ENCODE assay signal across 16 mouse cellular contexts in genomic region chr19:55062501-55062900, GRCm38 (mm10).
DNase-seq lines count a peak whose midpoint lies in the region; ATAC-seq and TF ChIP-seq lines count a peak whose summit lies in the region.
"Had no signal": no experiment of that assay in that cellular context is flagged by ENCODE, and none has a peak within 500 bp of the region (broad histone marks: within the 10 kb centered on the region; RNA-seq: fewer than 3 reads in every experiment).

No protein-coding gene starts in this region.

- H3K36me3 ChIP-seq in hindbrain, embryonic 13.5 days: peaks cover 15% of the 10 kb centered on the region
- H3K36me3 ChIP-seq in hindbrain, embryonic 14.5 days (replicated peaks; ENCODE audit: control insufficient read depth, insufficient read depth): 0 out of 2 replicates have a peak, but pooled peaks cover 7% of the 10 kb centered on the region
- peaks cover 18% of the 10 kb centered on the region for H3K36me3 ChIP-seq in lung, embryonic 14.5 days (ENCODE audit: insufficient read depth)
- no peaks in the 10 kb centered on the region for H3K36me3 ChIP-seq in MEL (ENCODE audit: control insufficient read depth in 1 of 2, insufficient read depth in 2 of 2, low read length in 2 of 2)
- H3K36me3 ChIP-seq in midbrain, embryonic 16.5 days (ENCODE audit: control insufficient read depth, insufficient read depth, low read length): peaks cover under 1% of the 10 kb centered on the region; the same call in 1 of the 2 replicates

- ATAC-seq in hindbrain, embryonic 13.5 days (ENCODE audit: low FRiP score): 0 out of 2 replicates have a peak, but pooled peaks have one; percentile 9
- ATAC-seq in hindbrain, embryonic 14.5 days (ENCODE audit: low FRiP score): no peak
- ATAC-seq in lung, embryonic 14.5 days (ENCODE audit: insufficient read depth): no peak
- no peak for ATAC-seq in midbrain, embryonic 16.5 days
- no peak for ATAC-seq in cerebellum, adult (ENCODE audit: insufficient number of reproducible peaks, low FRiP score, low TSS enrichment)

- no peak for TF ChIP-seq RAD21 in MEL (IDR thresholded peaks at IDR 0.05; ENCODE audit: low read depth, low read length)

- no peak for DNase-seq in hindbrain, embryonic 14.5 days (ENCODE audit: low spot score)
- peak; percentile 29 for DNase-seq in lung, embryonic 14.5 days
- no peak for DNase-seq in lung, postnatal 36 days
- DNase-seq in MEL (ENCODE audit: low read depth, low spot score): peak; percentile 70
- DNase-seq: gastrocnemius, postnatal 14 days; heart, adult 11 months; right cerebral cortex, postnatal 14 days had no signal

- no peak overlapping the region for H3K9ac ChIP-seq in hindbrain, embryonic 13.5 days
- H3K9ac ChIP-seq in hindbrain, embryonic 14.5 days: no peak overlapping the region
- H3K9ac ChIP-seq in lung, embryonic 14.5 days: no peak overlapping the region
- peak overlapping the region; percentile 36 for H3K9ac ChIP-seq in MEL (ENCODE audit: control insufficient read depth, low read depth, low read length, poor library complexity, severe bottlenecking)
- no peak overlapping the region for H3K9ac ChIP-seq in midbrain, embryonic 16.5 days (ENCODE audit: low read depth, low read length)
- H3K9ac ChIP-seq: heart, embryonic 12.5 days; liver, embryonic 15.5 days; neural tube, embryonic 12.5 days had no signal

- TF ChIP-seq POLR2A in MEL (IDR thresholded peaks at IDR 0.05; ENCODE audit: control insufficient read depth in 1 of 2, insufficient read depth in 1 of 2, low read depth in 1 of 2, low read length in 2 of 2, poor library complexity in 1 of 2): no peak

- TF ChIP-seq CTCF in lung, embryonic 14.5 days (IDR thresholded peaks at IDR 0.05; ENCODE audit: low read depth): no peak
- TF ChIP-seq CTCF in MEL (IDR thresholded peaks at IDR 0.05 in 2 of 3, conservative IDR thresholded peaks at IDR 0.05 in 1 of 3; ENCODE audit: control insufficient read depth in 1 of 3, insufficient read depth in 1 of 3, low read depth in 2 of 3, low read length in 3 of 3, poor library complexity in 1 of 3, severe bottlenecking in 1 of 3): no peak

- H3K27me3 ChIP-seq in hindbrain, embryonic 13.5 days: 0 out of 2 replicates have a peak, but pooled peaks cover 5% of the 10 kb centered on the region
- H3K27me3 ChIP-seq in hindbrain, embryonic 14.5 days (ENCODE audit: control insufficient read depth, insufficient read depth, low read length): no peaks in the 10 kb centered on the region
- no peaks in the 10 kb centered on the region for H3K27me3 ChIP-seq in lung, embryonic 14.5 days (ENCODE audit: insufficient read depth, low read length)
- no peaks in the 10 kb centered on the region for H3K27me3 ChIP-seq in MEL (ENCODE audit: control insufficient read depth in 1 of 2, insufficient read depth in 2 of 2, low read length in 2 of 2)
- no peaks in the 10 kb centered on the region for H3K27me3 ChIP-seq in midbrain, embryonic 16.5 days (ENCODE audit: control insufficient read depth, insufficient read depth, low read depth, low read length)
- H3K27me3 ChIP-seq: heart, embryonic 12.5 days; liver, embryonic 15.5 days; neural tube, embryonic 12.5 days had no signal

- no peak overlapping the region for H3K4me3 ChIP-seq in hindbrain, embryonic 13.5 days
- no peak overlapping the region for H3K4me3 ChIP-seq in hindbrain, embryonic 14.5 days (replicated peaks; ENCODE audit: low read length)
- no peak overlapping the region for H3K4me3 ChIP-seq in lung, embryonic 14.5 days (ENCODE audit: low read depth, low read length)
- peak overlapping the region; percentile 53 to 78 for H3K4me3 ChIP-seq in MEL (ENCODE audit: control insufficient read depth in 1 of 2, insufficient read depth in 1 of 2, low read depth in 2 of 2, low read length in 2 of 2)
- no peak overlapping the region for H3K4me3 ChIP-seq in midbrain, embryonic 16.5 days (ENCODE audit: low read depth, low read length)
- H3K4me3 ChIP-seq: heart, embryonic 12.5 days; left cerebral cortex, adult 2 months; liver, embryonic 15.5 days; neural tube, embryonic 12.5 days had no signal

- H3K4me1 ChIP-seq in hindbrain, embryonic 13.5 days (replicated peaks): peaks cover 6% of the 10 kb centered on the region
- H3K4me1 ChIP-seq in hindbrain, embryonic 14.5 days (replicated peaks; ENCODE audit: control insufficient read depth, insufficient read depth, low read length): peaks cover 6% of the 10 kb centered on the region
- H3K4me1 ChIP-seq in lung, embryonic 14.5 days (ENCODE audit: insufficient read depth): no peaks in the 10 kb centered on the region
- 0 out of 4 replicates have a peak, but pooled peaks cover 0 to 8% of the 10 kb centered on the region in 2 experiments for H3K4me1 ChIP-seq in MEL (ENCODE audit: control insufficient read depth in 1 of 2, insufficient read depth in 2 of 2, low read length in 2 of 2)
- H3K4me1 ChIP-seq in midbrain, embryonic 16.5 days (ENCODE audit: control insufficient read depth, insufficient read depth, low read length): peaks cover 6% of the 10 kb centered on the region

- H3K4me2 ChIP-seq in hindbrain, embryonic 13.5 days: no peak overlapping the region
- no peak overlapping the region for H3K4me2 ChIP-seq in hindbrain, embryonic 14.5 days (replicated peaks)
- H3K4me2 ChIP-seq in lung, embryonic 14.5 days: no peak overlapping the region
- peak overlapping the region; percentile 36; the same call in 1 of the 2 replicates for H3K4me2 ChIP-seq in midbrain, embryonic 16.5 days (ENCODE audit: low read length)
- H3K4me2 ChIP-seq: heart, embryonic 12.5 days; neural tube, embryonic 12.5 days had no signal

- 0 out of 2 replicates have a peak, but pooled peaks cover 9% of the 10 kb centered on the region for H3K9me3 ChIP-seq in hindbrain, embryonic 13.5 days
- H3K9me3 ChIP-seq in hindbrain, embryonic 14.5 days (ENCODE audit: control insufficient read depth, low read length): no peaks in the 10 kb centered on the region
- no peaks in the 10 kb centered on the region for H3K9me3 ChIP-seq in lung, embryonic 14.5 days (ENCODE audit: low read depth, low read length)
- H3K9me3 ChIP-seq in MEL (replicated peaks; ENCODE audit: insufficient read depth, low read length): no peaks in the 10 kb centered on the region
- H3K9me3 ChIP-seq in midbrain, embryonic 16.5 days (replicated peaks; ENCODE audit: control insufficient read depth, low read length, poor library complexity, severe bottlenecking): no peaks in the 10 kb centered on the region
- H3K9me3 ChIP-seq: liver, embryonic 15.5 days; neural tube, embryonic 12.5 days had no signal

- TF ChIP-seq EP300 in MEL (IDR thresholded peaks at IDR 0.05; ENCODE audit: low read depth in 1 of 2, low read length in 2 of 2): no peak

- no peak overlapping the region for H3K27ac ChIP-seq in hindbrain, embryonic 13.5 days
- H3K27ac ChIP-seq in hindbrain, embryonic 14.5 days: no peak overlapping the region
- H3K27ac ChIP-seq in lung, embryonic 14.5 days (ENCODE audit: low read depth): no peak overlapping the region
- no peak overlapping the region for H3K27ac ChIP-seq in MEL (ENCODE audit: control insufficient read depth, low read depth, low read length)
- no peak overlapping the region for H3K27ac ChIP-seq in midbrain, embryonic 16.5 days (ENCODE audit: low read length)
- H3K27ac ChIP-seq: kidney, postnatal 0 days; left cerebral cortex, adult 2 months; liver, embryonic 15.5 days; neural tube, embryonic 12.5 days; stomach, postnatal 0 days had no signal

- no peaks in the 10 kb centered on the region for H3K79me2 ChIP-seq in MEL (ENCODE audit: control insufficient read depth, insufficient read depth, low read length, poor library complexity)

- WGBS in hindbrain, embryonic 13.5 days: 86% methylated on average over 8 of the region's 8 CpGs
- 84% methylated on average over 8 of the region's 8 CpGs for WGBS in hindbrain, embryonic 14.5 days
- 77% methylated on average over 8 of the region's 8 CpGs for WGBS in lung, embryonic 14.5 days
- WGBS in midbrain, embryonic 16.5 days: 91% methylated on average over 8 of the region's 8 CpGs

TF ChIP-seq in MEL, 35 proteins besides CTCF, POLR2A, EP300 and RAD21:
- TF ChIP-seq GABPA (IDR thresholded peaks at IDR 0.05; ENCODE audit: low read depth, low read length) (no peak), ZC3H11A (IDR thresholded peaks at IDR 0.05; ENCODE audit: low read depth, low read length) (no peak), ZMIZ1 (IDR thresholded peaks at IDR 0.05; ENCODE audit: low read depth, low read length) (no peak), NRF1 (IDR thresholded peaks at IDR 0.05; ENCODE audit: insufficient read depth, low read depth, low read length, poor library complexity, severe bottlenecking) (no peak), POLR2AphosphoS2 (IDR thresholded peaks at IDR 0.05; ENCODE audit: low read length) (no peak), CHD2 (IDR thresholded peaks at IDR 0.05; ENCODE audit: low read length) (no peak), TBP (IDR thresholded peaks at IDR 0.05; ENCODE audit: low read depth, low read length) (0 out of 2 replicates have a peak, but pooled peaks have one; percentile 12)
TF ChIP-seq in MEL: peak in this region for 1.

Comparison
In these comparisons a context has a peak if more than half of its experiments do, and no peak if none do; other contexts are left out.
1. DNase-seq: peak in lung, embryonic 14.5 days (single experiment) and MEL (single experiment); none in hindbrain, embryonic 14.5 days (single experiment) and lung, postnatal 36 days (single experiment).
2. H3K4me3 ChIP-seq: peak in MEL (2 of 2); none in hindbrain, embryonic 13.5 days (single experiment), hindbrain, embryonic 14.5 days (single experiment), lung, embryonic 14.5 days (single experiment) and midbrain, embryonic 16.5 days (single experiment).